Mouse (Mus musculus) embryo, embryonic 9.5 days (tissue): Measurements from ENCODE around the gene Olfr791.

Experiments
- DNase-seq: peaks from one replicate; pipeline ENCODE4 v3.0.0-alpha.2; 2017; ENCODE audit errors: extremely low spot score

Olfr791 gene

DNA sequence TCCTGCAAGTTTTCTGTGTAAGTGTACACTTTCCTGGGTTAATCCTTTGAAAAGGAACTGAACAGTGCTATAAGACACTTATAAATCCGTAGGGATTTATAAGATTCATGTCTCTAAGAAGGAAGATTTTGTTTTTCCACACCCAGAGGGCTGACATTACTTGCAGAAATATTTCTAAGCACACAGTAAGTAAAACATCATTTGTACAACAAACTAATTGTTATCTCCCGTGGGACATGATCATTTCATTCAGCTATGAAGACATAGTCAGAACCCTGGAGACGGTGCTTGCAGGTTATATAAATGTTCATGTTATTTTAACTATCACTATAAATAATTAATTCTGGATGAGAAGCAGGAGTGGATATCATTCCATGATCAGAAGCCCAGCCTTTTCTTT, at the start of gene Olfr791:
Olfr791 (plus strand) TSS at position 301 of the 400 bp plus-strand sequence.
- DNase-seq: no peak

DNA sequence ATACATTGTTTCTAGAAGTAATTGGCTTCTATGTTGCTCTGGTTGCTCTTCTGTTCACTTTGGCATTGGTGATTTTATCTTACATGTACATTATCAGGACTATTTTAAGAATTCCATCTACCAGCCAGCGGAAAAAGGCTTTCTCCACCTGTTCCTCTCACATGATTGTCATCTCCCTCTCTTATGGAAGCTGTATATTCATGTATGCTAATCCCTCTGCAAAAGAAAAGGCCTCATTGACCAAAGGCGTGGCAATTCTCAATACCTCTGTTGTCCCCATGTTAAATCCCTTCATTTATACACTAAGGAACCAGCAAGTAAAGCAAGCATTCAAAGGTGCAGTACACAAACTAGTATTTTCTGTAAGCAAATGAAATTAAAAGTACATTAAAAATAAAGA, 48.3 kb upstream of the Olfr791 start:
- DNase-seq: no peak

DNA sequence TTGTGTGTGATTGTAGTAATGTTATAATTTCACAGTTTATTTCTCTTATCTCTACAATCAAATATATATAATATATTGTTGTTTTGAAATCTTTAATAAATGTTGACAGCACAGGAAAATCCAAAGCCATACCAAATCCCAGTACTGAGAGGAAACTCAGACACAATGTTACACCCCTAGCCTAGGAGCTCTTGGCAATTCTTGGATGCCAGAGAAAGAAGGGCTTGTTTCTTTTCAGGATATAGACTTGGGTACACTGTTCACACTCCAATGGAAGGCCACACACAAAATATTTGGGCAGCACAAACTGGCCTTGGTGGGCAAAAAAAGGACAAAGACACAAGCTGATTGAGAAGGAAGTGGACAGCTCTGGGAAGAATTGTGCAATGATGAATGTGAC, 47.9 kb upstream of the Olfr791 start:
- no peak for DNase-seq

DNA sequence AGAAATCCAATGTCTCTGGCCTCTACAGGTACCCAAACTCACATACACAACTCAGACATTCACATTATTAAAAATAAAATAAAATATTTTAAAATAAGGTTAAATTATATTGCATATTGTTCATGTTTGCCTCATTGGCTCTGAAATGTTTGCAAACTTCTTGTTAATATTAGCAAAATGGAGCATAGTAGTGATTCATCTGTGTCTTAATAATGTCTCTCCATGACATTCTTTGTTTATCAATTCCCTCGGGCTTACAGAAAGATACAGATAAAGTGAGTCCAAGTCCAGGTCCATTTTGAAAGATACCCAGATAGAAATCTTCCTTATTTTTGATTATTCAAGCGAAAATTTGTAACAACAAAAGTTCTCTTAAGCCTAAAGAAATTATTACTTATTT, 37.1 kb upstream of the Olfr791 start, which contains the start of gene Olfr789:
Olfr789 (plus strand) TSS at position 301 of the 400 bp plus-strand sequence.
- DNase-seq: no peak

DNA sequence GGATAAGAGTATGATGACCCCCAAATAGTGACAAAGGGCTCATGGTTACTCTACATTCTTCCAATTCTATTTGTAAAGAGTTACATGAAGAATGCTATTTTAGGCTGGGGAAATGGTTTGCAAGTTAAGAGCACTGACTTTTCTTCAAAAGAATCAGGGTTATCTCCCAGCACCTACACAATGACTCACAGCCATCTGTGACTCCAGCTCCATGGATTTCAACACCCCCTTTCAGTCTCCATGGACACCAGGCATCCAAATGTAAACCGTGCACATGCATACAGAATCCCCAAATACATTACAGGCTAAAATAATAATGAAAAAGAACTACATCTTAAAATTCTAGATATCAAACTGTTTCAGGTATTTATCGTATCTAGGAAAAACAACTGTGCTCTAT, 31.5 kb upstream of the Olfr791 start:
- no peak for DNase-seq

DNA sequence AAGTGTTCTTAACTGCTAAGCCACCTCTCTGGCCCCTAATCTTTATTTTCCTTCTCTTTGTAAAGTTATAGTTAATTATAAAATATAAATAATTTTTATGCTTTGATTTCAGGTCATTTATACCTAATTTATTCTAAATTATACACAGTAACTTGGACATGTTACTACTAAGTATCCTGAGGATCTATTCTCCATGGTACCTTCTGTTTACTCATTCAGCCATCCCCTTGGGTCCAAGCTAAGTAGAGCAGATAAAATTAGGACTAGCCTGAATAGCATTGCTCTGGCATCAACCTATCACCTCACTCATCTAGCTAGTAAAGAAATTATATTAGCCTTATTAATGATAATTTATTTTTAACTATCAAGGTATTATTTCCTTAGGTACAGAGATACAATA, 23.4 kb upstream of the Olfr791 start, which contains the start of gene Olfr790:
Olfr790 (plus strand) TSS at position 301 of the 400 bp plus-strand sequence.
- DNase-seq: no peak

DNA sequence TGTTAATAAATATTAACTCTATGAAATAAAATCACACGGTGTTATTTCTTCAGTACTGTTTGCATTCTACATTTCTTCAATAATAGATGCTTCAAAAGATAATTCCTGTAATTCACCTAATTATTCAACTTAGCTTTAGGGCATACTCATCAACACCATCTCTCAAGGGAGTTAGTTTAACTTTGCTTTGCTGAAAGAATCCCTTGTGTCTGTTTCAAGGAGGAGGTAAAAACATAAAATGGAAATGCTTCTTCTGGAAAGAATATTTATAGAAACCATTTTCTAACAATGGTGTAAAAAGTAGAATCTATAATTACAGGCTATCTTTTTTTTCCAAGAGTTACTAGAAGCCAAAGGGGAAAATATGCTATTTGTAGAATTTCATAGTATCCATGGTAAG, 17.3 kb downstream of the Olfr791 start, which contains the start of gene Olfr792:
Olfr792 (plus strand) TSS at position 301 of the 400 bp plus-strand sequence.
- DNase-seq: no peak

DNA sequence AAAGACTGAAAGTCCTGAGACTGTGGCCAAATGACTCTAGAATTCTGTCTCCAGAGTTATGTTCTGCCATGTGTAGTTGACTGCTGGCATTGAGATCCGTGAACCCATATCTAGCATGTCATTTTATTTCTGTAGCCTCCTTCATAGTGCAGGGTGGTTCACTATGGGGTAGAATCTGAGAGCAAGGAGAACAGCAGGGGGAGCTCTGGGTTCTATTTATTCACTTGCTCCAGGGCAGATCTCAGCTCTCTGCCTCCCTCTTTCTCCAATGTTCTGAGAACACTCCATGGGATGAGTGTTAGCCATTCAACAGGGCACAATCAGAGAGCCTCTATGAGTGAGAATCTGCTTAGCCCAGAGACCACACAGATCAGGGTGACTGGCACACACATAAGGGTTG, 27.8 kb downstream of the Olfr791 start:
- no peak for DNase-seq

DNA sequence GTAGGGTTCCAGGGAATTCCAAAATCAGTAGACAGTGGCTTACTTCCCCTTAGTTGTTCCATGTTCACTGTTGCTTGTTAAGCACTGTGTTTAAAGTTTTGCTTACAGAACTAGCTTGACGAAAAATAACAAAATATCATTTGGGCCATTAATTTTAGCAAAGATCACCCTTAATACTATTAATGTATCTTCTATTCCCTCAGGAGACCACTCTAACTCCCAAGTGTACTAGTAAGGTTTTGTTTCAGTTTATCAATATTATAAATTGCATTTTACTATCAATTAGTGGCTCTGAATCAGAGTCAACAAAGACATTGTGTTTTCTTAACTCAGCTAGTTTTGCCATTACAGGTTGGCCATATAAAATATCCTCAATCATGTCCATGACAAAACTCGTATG, 45.8 kb downstream of the Olfr791 start, which contains the start of gene Olfr794:
Olfr794 (plus strand) TSS at position 301 of the 400 bp plus-strand sequence.
- no peak for DNase-seq

DNA sequence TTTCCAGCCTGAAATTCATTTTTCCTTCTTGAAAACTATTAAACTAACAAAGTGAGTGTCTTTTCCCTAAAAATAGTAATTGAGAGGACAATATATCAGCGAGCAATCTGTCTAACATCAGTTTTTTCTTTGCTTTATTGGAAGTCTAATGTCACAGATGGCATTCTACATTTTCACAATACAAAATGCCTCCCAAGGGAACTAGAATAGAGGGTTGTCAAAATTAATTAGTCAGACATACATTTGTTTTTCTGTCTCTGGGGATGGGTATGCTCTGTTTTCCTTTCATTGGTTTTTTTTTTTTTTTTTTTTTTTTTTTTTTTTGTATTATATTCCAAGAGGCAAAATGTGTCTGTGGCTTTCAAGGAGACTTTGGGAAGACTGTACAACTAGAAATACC, 55.5 kb downstream of the Olfr791 start:
- DNase-seq: no peak
